Mouse (Mus musculus) thymus, postnatal 36 days (tissue): ENCODE measurements around the gene Klk10.

ENCODE experiments used
- DNase-seq, 2 experiments: peaks; one replicate each; pipeline ENCODE4 v3.0.0; 2022; ENCODE audit warnings: mixed read lengths in 2 of 2

Gene Klk10

DNA sequence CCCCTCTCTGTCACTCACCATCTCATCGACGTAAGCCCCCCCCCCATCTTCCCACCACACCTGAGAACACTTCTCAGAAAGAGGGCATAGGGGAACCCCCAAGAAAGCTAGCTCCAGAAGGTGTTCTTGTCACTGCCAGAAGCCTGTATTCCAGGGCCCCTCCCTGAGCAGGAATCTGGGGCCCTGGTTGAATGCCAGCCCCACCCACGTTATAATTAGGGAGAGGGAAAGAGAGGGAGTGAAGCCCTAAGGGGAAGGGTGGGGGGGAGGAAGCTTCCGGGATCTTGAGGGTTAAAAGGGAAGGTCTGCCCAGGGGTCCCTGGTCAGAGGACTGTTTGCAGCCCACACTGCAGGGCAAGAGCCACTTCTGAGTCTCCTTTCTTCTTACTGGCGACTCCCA lies at the start of gene Klk10:
Gene Klk10, plus strand, starts transcription at position 290 of the 400 bp plus-strand sequence.
- DNase-seq = no peak

DNA sequence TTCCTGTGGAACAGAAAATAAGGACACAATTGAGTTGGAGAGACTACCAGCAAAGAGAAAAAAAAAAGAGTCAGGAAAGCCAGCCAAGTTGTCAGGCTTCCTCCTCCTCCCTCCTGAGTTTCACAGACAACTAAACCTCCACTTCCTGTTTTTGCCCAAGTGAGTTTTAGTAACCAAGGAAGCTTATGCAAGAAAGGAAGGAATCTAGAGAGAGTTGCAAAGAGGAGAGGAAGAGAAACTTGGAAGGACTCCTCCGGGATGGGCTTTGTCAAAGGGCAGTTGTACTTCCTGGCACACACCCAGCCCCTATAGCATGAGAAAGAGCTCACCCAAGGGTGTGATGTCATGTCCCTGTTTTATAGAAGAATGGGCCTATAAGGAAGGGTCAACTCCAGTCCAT lies 33.0 kb upstream of the Klk10 start:
- DNase-seq = no peak

DNA sequence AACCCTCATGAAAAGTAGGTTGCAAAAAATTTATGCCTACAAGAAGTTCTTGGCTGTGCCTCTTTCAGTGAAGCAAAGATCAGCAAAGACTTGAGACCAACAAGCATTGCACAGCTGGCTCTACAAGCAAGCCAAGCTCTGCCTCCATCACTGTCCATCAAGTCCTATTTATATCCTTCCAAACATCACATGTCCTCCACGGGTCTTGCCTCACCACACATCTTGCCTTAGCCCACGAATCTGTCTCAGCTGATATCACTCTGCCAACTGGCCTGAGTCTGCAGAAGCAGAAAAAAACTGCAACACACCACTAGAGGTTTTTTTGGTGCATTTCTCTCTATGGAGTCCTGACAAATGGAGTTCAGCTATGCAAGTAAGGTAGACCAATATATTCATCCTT lies 28.0 kb upstream of the Klk10 start:
- DNase-seq = no peak

DNA sequence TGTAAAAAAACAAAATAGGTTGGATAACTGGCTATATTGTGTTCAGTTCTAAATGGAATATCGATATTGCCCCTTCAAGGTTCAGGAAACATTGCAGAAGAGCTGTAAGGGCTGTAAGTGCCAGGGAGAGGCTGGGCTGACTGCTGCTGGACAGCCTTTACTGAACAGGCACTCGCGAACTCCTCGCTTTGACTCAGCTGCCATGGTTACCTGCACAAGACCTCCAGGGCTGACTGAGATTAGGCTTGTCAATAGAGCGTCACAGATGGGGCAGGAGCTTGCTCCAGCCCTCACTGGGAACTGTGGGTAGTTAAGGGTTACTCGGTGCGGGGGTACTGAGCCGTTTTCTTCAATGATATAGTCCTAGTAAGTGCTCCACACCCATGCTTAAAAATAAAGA lies 14.4 kb upstream of the Klk10 start:
- DNase-seq = no peak

DNA sequence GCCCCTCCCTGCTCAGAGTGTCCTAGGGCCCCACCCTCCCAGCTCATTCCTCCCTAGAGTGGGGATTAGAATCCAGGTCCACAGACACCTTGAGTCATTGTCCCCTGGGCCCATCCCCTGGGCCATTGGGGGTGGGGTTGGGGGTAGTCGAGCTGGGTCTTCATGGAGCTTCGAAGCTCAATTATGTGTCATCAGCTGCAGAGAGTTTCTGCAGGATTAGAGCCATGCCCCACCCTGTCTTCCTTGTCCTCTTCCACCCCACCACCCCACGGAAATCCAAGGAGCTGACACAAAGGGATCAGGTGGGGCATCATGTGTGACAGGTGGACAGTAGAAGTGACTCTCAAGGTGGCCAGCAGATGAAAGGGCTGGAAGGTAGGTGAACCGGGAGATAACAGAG lies 12.2 kb upstream of the Klk10 start, which contains the start of gene Klk12:
Gene Klk12, plus strand, starts transcription at position 301 of the 400 bp plus-strand sequence.
- no peak for DNase-seq

DNA sequence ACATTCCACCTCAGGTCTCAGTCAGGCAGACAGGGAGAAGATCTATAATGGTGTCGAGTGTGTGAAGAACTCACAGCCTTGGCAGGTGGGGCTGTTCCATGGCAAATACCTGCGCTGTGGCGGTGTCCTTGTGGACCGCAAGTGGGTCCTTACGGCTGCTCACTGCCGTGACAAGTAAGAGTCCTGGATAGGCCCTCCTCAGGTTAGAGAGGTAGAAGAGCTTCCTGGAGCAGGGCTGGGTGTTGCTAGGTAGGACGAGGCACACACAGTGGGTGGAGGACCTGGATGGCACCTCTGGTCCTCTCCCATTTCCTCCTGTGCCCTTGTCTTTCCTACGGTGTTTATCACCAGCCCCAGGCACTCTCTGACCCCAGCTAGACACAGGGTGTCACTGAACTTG lies 11.2 kb upstream of the Klk10 start:
- no peak for DNase-seq

DNA sequence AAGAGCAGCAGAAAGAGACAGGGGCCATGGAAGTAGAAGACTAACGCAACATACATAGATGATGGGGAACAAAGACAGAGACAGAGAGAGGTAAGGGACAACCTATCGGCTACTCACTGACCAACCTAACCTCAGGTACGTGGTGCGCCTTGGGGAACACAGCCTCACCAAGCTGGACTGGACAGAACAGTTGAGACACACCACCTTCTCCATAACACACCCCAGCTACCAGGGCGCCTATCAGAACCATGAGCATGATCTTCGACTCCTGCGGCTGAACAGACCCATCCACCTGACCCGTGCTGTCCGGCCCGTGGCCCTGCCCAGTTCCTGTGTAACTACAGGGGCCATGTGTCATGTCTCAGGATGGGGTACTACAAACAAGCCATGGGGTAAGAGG lies 10.1 kb upstream of the Klk10 start:
- no peak for DNase-seq

DNA sequence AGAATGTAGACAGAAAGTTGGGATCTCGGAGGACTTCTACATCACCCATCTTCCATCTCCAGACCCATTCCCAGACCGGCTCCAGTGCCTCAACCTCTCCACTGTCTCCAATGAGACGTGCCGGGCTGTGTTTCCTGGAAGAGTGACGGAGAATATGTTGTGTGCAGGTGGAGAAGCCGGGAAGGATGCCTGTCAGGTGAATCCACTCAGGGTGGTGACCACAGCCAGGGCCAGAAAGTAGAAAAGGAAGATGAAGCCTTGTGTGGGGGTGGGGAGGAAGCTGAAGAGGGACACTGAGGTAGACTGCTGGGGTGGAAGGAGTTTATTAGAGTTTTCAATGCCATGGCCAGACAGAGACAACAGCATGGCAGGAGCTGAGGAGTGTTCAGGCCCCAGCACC lies 8.9 kb upstream of the Klk10 start:
- no peak for DNase-seq

DNA sequence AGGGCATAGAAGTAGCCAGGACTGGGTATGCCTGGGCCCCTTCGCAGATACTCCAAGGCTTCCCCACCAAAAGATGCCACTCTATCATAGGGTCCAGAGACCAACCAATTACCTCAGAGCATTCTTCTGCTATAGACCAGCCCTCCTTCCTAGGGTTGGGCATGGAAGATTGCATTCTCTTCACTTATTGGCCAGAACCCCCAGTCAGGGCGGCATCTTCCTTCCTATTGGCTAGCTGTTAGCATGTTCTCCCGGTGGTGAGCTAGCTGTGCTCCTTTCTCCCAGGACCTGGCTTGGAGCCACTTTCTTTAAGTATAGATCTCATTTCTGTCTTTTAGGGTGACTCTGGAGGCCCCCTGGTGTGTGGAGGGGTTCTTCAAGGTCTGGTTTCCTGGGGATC lies 7.9 kb upstream of the Klk10 start:
- DNase-seq = no peak

DNA sequence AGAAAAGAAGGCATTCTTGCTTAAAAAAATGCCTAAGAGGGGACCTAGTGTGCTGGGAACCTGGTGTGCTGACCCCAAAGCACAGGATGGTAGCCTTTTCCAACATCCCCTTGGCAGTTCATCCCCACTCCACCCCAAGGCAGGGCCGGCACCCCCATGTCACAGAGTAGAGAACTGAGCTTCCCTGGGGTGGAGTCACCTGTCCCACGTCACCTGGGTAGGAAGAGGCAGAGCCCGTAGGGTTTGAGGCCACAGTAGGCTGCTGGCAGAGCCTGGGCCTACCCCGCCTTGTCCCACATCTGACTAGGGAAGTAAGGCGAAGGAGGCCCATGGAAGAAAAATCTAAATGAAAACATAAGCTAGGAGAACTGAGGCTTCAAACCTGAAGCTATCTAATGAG lies 6.5 kb upstream of the Klk10 start, which contains the start of gene Klk11:
Gene Klk11, plus strand, starts transcription at position 241 of the 400 bp plus-strand sequence.
- DNase-seq = no peak

DNA sequence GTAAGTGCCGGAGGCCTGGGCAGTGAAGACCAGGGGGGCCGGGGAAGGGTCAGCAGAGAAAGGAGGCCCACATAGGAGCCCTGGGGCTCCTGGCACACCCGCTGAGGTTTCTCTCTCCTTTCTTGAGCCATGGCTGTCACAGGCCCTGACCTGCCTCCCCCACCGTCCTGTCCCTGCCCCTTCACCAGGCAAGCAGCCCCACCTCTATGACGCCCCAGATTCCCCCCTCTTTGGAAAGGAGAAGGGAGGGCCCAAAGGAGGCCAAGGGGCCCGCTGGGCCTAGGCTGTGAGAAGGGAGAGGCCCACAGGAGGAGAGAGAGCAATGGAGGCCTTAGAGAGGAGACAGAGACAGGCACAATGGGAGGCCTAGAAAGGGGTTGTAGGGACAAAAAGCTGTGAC lies 6.0 kb upstream of the Klk10 start:
- DNase-seq = no peak

DNA sequence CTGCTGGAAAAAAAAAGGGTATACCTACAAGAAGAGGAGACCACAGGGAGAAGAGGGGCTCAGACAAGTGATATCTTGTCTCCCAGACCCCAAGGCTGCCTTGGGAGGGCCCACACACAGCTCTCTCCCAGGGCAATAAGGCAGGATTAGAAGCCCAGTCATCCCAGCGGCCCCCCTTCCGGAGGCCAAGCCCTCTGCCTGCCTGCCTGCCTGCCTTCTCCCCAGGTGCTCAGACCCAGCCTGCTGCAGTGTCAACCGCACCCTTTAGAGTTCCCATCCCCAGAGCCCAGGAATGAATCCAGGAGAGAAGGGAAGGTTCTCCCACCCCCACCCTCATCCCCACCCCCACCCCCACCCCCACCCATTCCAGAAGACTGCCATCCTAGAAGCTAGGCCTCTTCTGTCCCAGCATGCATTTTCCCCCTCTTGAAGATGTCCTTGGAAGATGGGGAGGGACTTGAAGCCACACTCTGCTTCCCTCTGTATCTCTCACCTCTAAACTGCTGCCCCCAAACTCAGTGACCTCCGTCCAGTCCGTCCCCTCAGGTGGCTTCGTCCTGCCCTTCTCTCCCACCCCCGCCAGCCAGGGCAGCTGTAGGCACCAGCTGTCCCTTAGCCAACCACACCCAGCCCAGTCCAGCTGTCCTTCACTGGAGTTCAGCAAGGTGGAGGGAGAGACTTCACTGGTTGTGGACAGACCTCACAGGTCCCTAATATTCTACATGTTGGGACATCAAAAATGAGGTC lies 5.4 kb upstream of the Klk10 start:
- DNase-seq = no peak

DNA sequence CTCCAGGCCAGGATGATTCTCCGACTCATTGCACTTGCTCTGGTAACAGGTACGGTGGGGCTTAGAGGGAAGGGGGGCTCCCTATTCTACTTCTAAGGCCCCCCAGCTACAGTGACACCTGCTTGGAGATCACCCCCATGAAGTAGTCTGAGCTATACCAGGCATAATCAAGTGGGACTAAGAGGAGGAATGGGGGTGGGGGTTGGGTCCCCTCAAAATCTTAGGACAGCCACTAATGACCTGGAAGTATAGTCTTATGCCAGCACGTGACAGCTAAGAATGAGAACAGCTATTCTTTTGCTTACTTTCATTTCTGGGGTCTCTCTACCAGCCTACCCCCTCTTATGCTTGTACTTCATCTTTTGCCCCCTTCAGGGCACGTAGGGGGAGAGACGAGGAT lies 4.3 kb upstream of the Klk10 start:
- DNase-seq = no peak

DNA sequence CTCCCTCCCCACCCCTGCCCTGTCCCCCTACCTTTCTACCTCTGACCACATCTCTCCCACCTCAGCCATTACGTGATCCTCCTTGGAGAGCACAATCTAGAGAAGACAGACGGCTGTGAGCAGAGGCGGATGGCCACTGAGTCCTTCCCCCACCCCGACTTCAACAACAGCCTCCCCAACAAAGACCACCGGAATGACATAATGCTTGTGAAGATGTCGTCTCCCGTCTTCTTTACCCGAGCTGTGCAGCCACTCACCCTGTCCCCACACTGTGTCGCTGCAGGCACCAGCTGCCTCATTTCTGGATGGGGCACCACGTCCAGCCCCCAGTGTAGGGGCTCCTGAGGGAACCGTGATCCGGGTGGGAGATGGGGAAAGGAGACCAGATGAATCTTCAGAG lies 3.4 kb upstream of the Klk10 start:
- DNase-seq = no peak

DNA sequence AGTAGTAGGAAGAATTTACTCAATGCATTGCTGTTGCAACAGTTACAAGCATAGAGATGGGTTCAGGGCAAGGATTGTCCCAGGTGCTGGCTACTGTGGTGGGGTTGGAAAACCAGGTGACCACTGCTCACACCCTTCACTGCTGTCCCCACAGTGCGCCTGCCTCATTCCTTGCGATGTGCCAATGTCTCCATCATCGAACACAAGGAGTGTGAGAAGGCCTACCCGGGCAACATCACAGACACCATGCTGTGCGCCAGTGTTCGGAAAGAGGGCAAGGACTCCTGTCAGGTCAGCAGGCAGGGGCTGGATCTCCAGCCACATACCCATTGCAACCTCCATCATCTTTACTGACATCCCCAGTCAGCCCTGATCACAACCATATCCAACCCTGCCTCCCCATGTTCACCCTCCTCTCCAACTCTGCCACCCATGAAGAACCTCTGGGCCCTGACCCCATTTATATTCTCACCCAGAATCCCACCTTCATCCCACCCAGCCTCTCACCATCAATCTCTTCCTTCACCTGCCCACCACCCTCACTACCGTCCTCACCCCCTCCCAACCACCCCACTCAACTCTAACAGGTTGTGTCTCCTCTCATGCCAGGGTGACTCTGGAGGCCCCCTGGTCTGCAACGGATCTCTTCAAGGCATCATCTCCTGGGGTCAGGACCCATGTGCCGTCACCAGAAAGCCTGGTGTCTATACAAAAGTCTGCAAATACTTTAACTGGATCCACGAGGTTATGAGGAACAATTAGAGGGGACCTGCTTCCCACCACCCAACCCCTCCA lies 2.5 kb upstream of the Klk10 start:
- DNase-seq = no peak

DNA sequence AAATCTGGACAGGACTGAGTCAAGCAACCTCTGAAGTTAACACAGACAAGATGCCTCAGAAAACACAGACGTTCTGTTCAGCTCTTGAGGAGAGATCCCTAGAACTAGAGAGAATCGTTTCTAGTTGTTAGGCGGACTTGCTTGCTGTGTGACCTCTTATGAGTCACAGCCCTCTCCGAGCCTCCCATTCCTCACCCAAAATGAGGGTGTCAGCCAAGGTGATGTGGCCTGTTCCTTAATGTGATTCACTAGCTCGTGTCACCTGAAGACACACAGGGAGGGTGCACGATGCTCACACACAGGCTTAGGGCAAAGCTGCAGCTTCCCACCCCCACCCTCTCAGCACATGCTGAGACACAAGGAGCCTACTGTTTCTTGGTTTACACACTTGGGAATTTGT lies 594 bp upstream of the Klk10 start:
- no peak for DNase-seq

DNA sequence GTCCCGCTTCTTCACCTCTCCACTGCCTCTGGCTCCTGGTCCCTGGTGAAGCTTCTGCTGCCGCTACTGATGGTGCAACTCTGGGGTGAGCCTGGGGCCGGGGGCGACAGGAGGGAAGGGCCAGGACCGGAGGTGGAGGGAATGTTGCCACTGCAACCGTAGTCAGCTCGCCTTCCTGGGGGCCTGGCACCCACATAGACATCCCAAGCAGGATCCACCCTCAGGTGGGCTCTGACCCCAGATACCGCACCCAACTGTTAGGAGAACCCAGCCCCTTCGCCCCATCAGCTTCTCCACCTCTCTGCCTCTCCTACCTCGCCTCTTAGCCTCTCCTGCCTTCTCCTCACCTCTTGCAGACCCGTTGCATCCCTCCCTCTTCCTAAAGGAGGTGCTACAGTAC lies 706 bp downstream of the Klk10 start:
- no peak for DNase-seq

DNA sequence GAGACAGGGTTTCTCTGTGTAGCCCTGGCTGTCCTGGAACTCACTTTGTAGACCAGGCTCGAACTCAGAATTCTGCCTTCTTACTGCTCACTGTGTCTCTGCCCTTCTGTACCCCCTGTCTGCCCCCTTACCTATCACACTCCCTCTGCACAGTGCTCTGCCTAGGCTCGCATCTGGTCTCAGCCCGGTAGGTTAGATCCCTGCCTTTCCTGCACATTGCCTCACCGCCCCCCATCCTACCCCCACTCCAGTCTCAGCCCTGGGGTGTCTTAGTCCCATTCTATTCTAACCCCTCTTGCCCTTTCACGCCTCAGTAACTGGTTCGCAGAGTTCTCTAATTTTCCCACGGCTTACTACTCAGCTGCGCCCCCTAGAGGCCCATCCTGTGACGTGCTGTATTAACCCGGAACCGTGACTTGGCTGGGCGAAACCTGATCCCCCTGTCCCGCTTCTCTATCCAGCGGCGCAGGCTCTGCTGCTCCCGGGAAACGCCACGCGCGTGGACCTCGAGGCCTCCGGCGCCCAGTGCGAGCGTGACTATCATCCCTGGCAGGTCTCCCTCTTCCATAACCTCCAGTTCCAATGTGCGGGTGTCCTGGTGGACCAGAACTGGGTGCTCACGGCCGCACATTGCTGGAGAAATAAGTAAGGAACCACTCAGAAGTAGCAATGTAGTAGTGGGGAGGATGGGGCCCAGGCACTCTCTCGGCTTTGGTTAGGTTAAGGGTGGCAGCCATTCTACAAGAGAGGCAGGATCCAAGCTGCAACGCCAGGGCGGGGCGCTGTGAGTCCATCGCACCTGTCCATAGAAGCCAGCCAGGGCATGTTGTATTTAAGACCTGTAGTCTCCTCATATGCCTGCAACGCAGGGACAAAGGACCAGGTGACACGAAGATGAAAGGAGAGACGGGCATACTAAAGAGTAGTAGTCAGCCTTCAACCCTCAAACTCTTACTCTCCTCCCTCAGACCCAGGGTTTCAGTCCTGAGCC lies 1.7 kb downstream of the Klk10 start:
- peak; percentile 47 to 65 for DNase-seq

DNA sequence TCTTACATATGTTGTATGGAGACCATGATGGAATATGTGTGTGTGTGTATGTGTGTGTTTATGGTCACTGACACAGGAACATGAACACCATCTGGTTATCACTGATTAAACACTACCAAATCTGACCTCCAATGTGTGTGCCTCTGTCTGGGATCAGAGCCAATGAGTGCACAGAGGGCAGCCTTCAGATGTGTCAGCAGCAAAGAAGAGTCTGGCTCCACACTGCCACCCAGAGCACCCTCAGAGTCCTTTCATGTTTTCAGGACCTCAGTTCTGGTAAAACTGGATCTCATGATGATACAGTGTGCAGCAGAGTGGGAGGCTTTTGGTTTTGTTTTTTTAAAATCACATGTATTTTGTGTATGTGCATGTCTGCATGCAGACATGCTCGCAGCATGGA lies 4.5 kb downstream of the Klk10 start:
- DNase-seq = no peak

DNA sequence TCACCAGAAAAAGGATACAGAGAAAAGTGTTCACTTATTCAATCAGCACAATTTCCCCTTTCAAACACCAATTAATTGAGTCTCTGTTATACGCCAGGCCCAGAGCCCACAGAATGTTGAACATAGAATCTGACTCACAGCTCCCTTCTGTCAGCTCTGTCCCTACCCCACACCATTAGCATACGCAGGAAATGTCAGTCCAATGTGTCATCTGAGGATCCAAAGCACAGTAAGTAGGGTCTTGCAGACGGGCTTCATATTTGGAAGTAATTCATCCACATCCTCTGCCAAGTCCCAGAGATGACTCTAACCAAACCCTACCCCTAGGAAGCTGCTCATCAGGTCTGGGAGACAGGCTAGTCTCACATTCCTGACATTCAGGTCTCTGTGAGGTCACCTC lies 7.3 kb downstream of the Klk10 start:
- DNase-seq = no peak

DNA sequence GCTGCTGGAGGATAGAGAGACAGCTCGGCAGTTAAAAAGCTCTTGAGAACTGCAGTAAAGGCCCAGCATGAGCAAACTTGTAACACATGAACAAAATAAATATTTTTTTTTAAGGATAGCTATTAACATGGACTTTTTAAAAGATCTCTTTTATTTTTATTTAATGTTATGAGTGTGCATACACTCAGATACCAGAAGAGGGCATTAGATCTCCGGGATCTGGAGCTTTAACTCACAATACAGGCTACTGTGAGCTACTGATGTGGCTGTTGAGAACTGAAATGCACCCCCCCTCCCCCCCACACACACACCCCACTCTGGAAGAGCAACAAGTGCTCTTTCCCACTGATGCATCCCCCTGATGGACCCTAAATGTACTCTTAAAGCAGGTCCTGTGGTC lies 8.5 kb downstream of the Klk10 start:
- DNase-seq = no peak

DNA sequence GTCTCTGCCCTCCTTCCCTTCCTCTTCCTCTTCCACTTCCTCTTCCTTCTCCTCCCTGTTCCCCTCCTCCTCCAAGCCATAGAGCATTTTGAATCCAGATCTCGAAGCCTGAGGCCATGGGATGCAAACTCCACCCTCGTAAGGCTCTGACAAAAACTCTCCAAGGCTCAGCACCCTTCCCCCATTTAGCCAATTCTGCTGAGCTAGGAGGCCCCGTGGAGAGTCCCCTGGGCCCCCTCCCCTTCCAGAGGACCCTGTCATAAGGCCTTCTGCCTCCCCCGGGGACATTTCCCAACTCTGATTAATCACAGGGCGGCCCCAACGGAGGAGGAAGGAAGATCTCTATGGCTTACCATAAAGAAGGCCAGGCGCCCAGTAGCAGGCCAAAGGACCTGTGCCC lies 10.8 kb downstream of the Klk10 start, which contains the start of gene Klk9:
Gene Klk9, plus strand, starts transcription at position 301 of the 400 bp plus-strand sequence.
- DNase-seq = no peak

DNA sequence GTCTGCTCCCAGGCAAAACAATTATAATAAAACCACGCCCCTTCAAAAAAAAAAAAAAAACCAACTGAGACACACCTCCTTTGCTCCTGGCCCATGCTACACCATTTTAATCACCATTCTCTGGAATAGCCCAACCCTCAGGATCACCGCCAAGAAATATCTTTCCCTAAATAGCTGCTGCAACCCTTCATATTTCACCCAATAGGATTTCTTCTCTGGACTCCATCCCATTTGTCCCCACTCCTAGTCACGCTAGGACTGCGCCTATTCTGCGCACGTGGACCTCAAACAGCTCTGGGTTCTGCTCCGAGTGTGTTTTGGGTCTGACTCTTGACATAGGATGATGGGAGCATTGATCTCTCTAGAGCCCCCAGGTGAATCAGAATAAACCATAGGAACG lies 15.5 kb downstream of the Klk10 start:
- no peak for DNase-seq
